Mouse (Mus musculus) hindbrain, postnatal 0 days (tissue): ENCODE measurements around the gene Paox. TPM values are rescaled to one million over a fixed set of nuclear protein-coding genes. Genes with fewer than 3 reads are reported as not detected.

Source experiments
- ATAC-seq: fragments of 200-750 bp; cut with Nextera tagmentation; 2 replicates; pipeline ENCODE4 v1.8.0; 2017; ENCODE audit warnings: mild to moderate bottlenecking, moderate TSS enrichment, moderate library complexity
- DNase-seq: peaks from one replicate; pipeline ENCODE4 v3.0.0-alpha.2; 2015; ENCODE audit warnings: low spot score
- H3K27ac ChIP-seq: fragments of 300-500 bp; sonication (generic); 2 replicates; pipeline ENCODE4 v1.5.1; 2014; ENCODE audit warnings: mild to moderate bottlenecking
- H3K27me3 ChIP-seq: fragments of 300-500 bp; sonication (generic); 2 replicates; pipeline ENCODE4 v1.6.1; 2014; ENCODE audit warnings: low read length, mixed read lengths; ENCODE audit not compliant: insufficient read depth
- H3K36me3 ChIP-seq: fragments of 300-500 bp; sonication (generic); 2 replicates; pipeline ENCODE4 v1.6.1; 2014; ENCODE audit warnings: low read length, mixed read lengths; ENCODE audit not compliant: insufficient read depth
- H3K4me1 ChIP-seq: fragments of 300-500 bp; sonication (generic); 2 replicates; pipeline ENCODE4 v1.6.1; 2014; ENCODE audit warnings: antibody characterized with exemption, low read length, mixed read lengths; ENCODE audit not compliant: insufficient read depth
- H3K4me2 ChIP-seq: fragments of 300-500 bp; sonication (generic); 2 replicates; pipeline ENCODE4 v1.6.1; 2014; ENCODE audit warnings: low read depth, mild to moderate bottlenecking, low read length, moderate library complexity, mixed read lengths
- H3K4me3 ChIP-seq: fragments of 300-500 bp; sonication (generic); 2 replicates; pipeline ENCODE4 v1.5.1; 2014; ENCODE audit warnings: low read length
- H3K9ac ChIP-seq: fragments of 300-500 bp; sonication (generic); replicated peaks from 2 replicates; pipeline ENCODE4 v1.6.1; 2014; ENCODE audit warnings: mild to moderate bottlenecking, low read length, moderate library complexity, mixed read lengths
- H3K9me3 ChIP-seq: fragments of 300-500 bp; sonication (generic); 2 replicates; pipeline ENCODE4 v1.6.1; 2016; ENCODE audit warnings: low read length, mixed read lengths
- CTCF ChIP-seq: IDR thresholded peaks from 2 replicates; pipeline ENCODE4 v1.5.1; 2016; ENCODE audit warnings: antibody characterized with exemption, control low read depth, low read depth
- WGBS: fragments of 180-500 bp; shearing (Covaris S2); extraction: QIAGEN DNeasy Blood & Tissue Kit; methylation state at CpG from one replicate; pipeline ENCODE4 v1.1.7; 2014; 5-methylcytosine and 5-hydroxymethylcytosine counted together
- polyA plus RNA-seq: library from polyadenylated mRNA; unstranded; fragments of >200 nt; fragmentation: Nextera tagmentation; extraction: Ambion mirVana; gene quantifications from 2 replicates; pipeline ENCODE4 v1.2.1, GENCODE M21; 2015
- total RNA-seq: library from RNA; depleted of rRNA; stranded (reverse); fragments of >200 nt; gene quantifications from 2 replicates; pipeline ENCODE4 v1.2.3, GENCODE M21; 2014

Paox gene
- total and polyA plus RNA-seq, 2 experiments from 2014 or later: 8.9 to 15.2 TPM

DNA sequence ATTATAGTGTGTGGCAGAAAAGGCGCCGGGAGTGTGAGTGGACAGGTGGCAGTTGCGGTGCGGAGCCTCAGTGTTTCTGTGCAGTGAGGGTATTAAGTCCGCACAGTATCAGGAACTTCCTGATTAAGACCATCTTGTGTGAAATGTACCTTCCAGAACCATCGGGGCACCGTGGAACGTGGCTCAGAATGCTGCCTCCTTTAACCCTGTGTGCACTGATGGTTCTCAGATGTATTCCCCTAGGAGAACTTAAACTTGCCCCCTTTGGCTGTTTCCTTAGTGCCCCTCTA, 22.4 kb downstream of the Paox start:
- TF ChIP-seq CTCF: no peak
- peak overlapping the region; percentile 90 for H3K27ac ChIP-seq
- H3K4me1 ChIP-seq: peaks cover 3% of the 10 kb centered on the region; the same call in 1 of the 2 replicates
- peak overlapping the region; percentile 61 for H3K4me3 ChIP-seq
- no peaks in the 10 kb centered on the region for H3K9me3 ChIP-seq
- no peaks in the 10 kb centered on the region for H3K27me3 ChIP-seq
- H3K4me2 ChIP-seq: peak overlapping the region; percentile 92
- H3K9ac ChIP-seq: peak overlapping the region; percentile 76
- 0% methylated on average over 8 of the region's 8 CpGs for WGBS
- ATAC-seq (no peak), DNase-seq (no peak)
- no peaks in the 10 kb centered on the region for H3K36me3 ChIP-seq

DNA sequence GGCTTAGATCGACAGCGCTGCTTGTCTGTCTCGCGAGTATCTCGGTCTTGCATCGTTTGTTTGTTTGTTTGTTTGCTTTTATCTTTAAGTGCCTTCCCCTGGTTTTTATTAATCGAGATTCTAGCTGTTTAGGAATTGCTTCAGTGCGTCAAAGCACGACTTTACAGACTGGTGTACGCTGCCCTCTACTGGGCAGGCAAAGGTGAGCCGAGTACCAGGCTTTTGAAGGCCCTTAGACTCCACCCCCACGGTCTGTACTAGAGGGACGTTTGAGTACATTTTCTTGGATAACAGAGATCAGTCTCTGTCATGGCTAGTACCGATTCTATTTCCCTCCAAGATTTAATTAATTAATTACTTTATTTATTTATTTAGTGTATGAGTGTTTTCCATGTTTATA, 25.8 kb downstream of the Paox start:
- ATAC-seq: no peak
- no peak overlapping the region for H3K4me2 ChIP-seq

DNA sequence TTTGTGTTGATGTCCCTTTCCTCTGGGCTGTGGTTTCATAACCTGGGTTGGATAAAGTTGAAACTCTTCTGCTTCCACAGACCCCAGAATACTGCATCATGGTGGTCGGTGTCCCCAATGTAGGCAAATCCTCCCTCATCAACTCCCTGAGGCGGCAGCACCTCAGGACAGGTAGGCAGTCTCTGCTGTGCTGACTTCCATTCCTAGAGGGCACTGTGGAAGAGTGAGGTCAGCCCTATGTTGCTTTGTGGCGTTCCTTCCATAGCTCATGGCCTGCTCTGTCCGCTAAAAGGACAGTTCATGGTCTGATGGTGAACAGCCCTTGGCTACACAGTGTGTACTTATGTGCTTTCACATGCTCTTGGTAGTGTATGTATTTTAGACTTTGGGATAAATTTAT, 29.0 kb downstream of the Paox start:
- no peak for ATAC-seq
- no peaks in the 10 kb centered on the region for H3K9me3 ChIP-seq
- no peak overlapping the region for H3K9ac ChIP-seq
- DNase-seq: no peak
- no peak overlapping the region for H3K4me3 ChIP-seq
- TF ChIP-seq CTCF: no peak
- H3K27me3 ChIP-seq: no peaks in the 10 kb centered on the region
- WGBS: 90% methylated on average over 4 of the region's 4 CpGs
- H3K4me1 ChIP-seq: no peaks in the 10 kb centered on the region
- H3K27ac ChIP-seq: no peak overlapping the region
- H3K36me3 ChIP-seq: no peaks in the 10 kb centered on the region
- no peak overlapping the region for H3K4me2 ChIP-seq

More for the DNA sequence above, 25.8 kb downstream of the Paox start:
- DNase-seq: peak; percentile 79
- no peak overlapping the region for H3K9ac ChIP-seq
- no peak overlapping the region for H3K4me3 ChIP-seq
- no peaks in the 10 kb centered on the region for H3K9me3 ChIP-seq
- WGBS: 5% methylated on average over 14 of the region's 14 CpGs
- TF ChIP-seq CTCF: peak; percentile 73
- no peak overlapping the region for H3K27ac ChIP-seq
- H3K4me1 ChIP-seq: peaks cover 3% of the 10 kb centered on the region; the same call in 1 of the 2 replicates
- no peaks in the 10 kb centered on the region for H3K36me3 ChIP-seq
- no peaks in the 10 kb centered on the region for H3K27me3 ChIP-seq

DNA sequence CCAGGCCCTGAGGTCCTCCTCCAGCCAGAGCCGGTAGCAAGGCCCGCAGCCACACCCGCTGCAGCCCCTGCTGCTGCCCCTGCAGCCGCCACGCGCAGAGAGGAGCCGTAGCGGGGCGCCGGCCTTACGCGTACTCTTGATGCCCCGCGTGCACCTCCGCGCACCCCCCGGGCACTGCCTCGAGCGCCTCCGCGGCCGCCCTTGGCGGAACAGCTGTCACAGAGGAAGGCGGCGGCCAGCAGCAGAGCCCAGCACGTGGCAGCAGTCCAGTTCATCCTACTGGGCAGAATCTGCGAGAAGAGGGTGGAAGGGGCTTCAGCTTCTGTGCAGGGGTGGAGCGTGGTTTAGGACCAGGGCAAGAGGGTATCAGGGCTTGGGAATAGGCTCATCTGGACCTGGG, 37.8 kb downstream of the Paox start:
- TF ChIP-seq CTCF: no peak
- H3K4me2 ChIP-seq: peak overlapping the region; percentile 61
- no peaks in the 10 kb centered on the region for H3K27me3 ChIP-seq
- WGBS: 5% methylated on average over 28 of the region's 28 CpGs
- peak; percentile 47 for ATAC-seq
- peak overlapping the region; percentile 54 for H3K9ac ChIP-seq
- H3K4me3 ChIP-seq: peak overlapping the region; percentile 43
- no peaks in the 10 kb centered on the region for H3K9me3 ChIP-seq
- peak overlapping the region; percentile 79 for H3K27ac ChIP-seq
- DNase-seq: peak; percentile 63
- peaks cover 9% of the 10 kb centered on the region for H3K4me1 ChIP-seq
- H3K36me3 ChIP-seq: no peaks in the 10 kb centered on the region

DNA sequence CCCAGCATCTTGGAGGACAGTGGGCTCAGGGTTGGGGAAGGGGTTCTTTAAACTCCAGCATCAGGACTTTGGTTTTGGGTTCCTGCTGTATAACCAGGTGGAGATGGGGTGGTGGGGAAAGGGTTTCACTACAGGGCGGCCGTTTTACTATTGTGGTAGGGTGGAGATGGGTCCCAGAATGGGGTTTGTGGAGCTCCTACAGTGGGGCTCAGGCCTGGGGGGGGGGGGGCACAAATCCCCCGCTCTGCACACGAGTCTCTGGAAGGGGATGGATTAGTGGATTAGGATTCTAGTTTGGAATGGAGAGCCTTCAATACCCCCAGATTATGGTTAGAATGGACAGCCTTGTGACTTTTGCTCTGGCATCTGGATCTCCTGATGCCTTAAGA, 38.2 kb downstream of the Paox start:
- no peaks in the 10 kb centered on the region for H3K36me3 ChIP-seq
- peaks cover 9% of the 10 kb centered on the region for H3K4me1 ChIP-seq
- TF ChIP-seq CTCF: no peak
- peak overlapping the region; percentile 43 for H3K4me3 ChIP-seq
- H3K27ac ChIP-seq: peak overlapping the region; percentile 79
- DNase-seq (peak; percentile 4), ATAC-seq (peak; percentile 42)
- H3K27me3 ChIP-seq: no peaks in the 10 kb centered on the region
- no peaks in the 10 kb centered on the region for H3K9me3 ChIP-seq
- peak overlapping the region; percentile 61 for H3K4me2 ChIP-seq
- 12% methylated on average over 4 of the region's 4 CpGs for WGBS
- peak overlapping the region; percentile 54 for H3K9ac ChIP-seq

DNA sequence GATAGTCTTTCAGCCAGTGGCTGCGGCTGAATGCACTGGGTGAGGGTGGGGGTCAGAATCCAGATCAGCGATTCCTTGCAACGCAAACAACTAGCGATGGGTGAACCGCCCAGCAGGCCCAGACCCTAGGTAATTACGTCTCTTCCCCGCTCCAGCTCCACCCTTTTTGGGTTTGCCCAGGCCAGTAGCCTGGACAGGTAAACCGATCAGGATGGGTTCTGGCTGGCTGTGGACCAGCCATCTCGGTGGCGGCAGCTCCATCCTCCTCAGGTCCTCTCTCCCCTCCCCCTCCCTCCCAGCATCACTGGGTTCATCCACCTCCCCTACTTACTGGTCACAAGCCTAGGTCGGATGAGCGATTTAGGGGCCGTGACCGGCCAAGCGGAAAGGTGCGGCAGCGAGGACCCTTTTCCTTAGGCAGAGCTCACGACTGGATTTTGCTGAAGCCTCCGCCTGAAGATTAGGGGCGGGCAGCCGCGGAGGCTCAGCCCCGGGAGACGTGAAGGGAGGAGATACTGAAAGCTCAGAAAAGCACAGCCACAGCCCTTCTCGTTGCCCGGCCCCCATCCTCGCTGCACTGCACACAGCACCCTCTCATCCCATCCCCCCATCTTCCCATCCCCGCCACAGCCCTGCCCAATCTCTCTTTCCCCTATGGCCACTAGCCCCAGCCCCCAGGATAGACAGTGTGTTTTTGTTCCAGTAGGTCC, 38.8 kb downstream of the Paox start, which contains the start of gene Sprn:
Sprn (minus strand) TSS at position 660 of the 710 bp plus-strand sequence.
- Histone ChIP-seq H3K4me1 (peaks cover 9% of the 10 kb centered on the region), H3K4me2 (peak within 1 kb of the TSS; percentile 61), H3K4me3 (peak within 1 kb of the TSS; percentile 43), H3K9ac (peak within 1 kb of the TSS; percentile 54), H3K9me3 (no peaks in the 10 kb centered on the region), H3K27ac (peak within 1 kb of the TSS; percentile 79), H3K27me3 (no peaks in the 10 kb centered on the region), H3K36me3 (no peaks in the 10 kb centered on the region)
- ATAC-seq (peak; percentile 87), DNase-seq (peak; percentile 74)
- no peak for TF ChIP-seq CTCF
- WGBS: 1% methylated on average over 28 of the region's 28 CpGs

DNA sequence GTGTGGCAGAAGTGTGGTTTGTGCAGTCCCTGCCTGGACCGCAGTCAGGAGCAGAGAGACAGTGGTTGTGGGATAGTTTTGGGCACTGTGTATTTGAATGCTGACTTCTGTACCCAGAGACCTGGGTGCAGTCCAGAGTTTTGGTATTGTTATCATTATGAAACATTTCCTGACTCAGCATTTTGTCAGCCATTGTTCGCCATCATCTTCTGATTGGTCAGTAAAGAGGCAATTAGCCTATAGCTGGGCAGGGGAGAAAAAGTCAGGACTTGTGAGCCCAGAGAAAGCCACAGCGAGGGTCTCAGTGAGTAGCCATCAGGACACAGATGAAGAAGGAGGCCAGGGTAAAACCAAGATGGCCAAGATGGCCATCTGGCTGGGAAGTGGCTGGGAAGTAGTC, 44.8 kb downstream of the Paox start:
- Histone ChIP-seq H3K4me3 (no peak overlapping the region), H3K9me3 (no peaks in the 10 kb centered on the region), H3K27ac (no peak overlapping the region), H3K4me1 (no peaks in the 10 kb centered on the region), H3K36me3 (no peaks in the 10 kb centered on the region), H3K27me3 (no peaks in the 10 kb centered on the region), H3K4me2 (no peak overlapping the region), H3K9ac (no peak overlapping the region)
- ATAC-seq (no peak), DNase-seq (no peak)
- no peak for TF ChIP-seq CTCF
- 77% methylated on average over 3 of the region's 3 CpGs for WGBS
